Mouse (Mus musculus): Measurements from ENCODE around the gene Fam136a.

- TF ChIP-seq GATA1 (IDR thresholded peaks at IDR 0.05; ENCODE audit: low read length) (no peak), TAL1 (IDR thresholded peaks at IDR 0.05; ENCODE audit: low read length) (no peak)
Measured at GRCm38 (mm10) chr6:86343656-86344055, 21.8 kb upstream of the Fam136a start.
